Mouse (Mus musculus) layer of hippocampus, postnatal 10 days (tissue): ENCODE results near the gene Sgta. TPM values are rescaled to one million over a fixed set of nuclear protein-coding genes. Genes with fewer than 3 reads are reported as not detected.

Experiments used
- DNase-seq, 2 experiments: peaks; one replicate each; pipeline ENCODE4 v3.0.0; 2021; ENCODE audit warnings: low spot score in 2 of 2
- total RNA-seq, 2 experiments: library from RNA; stranded (reverse); gene quantifications; 2 replicates each; pipeline ENCODE4 v1.2.3; 2021

Gene Sgta
- total RNA-seq, 2 experiments from 2014 or later = 176 to 186 TPM

DNA sequence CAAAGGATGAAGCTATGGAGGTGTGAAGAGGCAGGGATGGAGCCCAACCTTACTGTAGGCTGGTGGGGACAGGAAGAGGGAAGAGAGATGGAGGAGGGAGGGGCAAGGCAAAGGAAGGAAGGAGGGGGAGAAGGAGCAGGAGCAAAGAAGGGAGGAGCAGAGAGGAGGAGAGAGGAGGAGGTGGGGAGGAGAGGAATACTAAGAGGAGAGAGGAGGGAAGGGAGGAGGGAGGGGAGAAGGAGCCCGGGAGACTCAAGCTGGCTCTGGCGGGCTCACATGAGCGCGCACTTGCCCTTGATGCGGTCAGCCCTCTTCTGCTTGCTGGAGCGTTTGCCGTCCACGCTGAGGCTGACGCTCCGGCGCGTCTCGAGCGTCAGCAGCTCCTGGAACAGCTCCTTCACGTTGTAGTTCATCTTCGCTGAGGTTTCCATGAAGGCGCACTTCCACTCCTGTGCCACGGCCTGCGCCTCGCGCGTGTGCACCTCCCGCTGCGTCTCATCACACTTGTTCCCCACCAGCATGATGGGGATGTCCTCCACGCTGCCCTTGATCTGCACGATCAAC is 38.4 kb downstream of the Sgta start:
- DNase-seq = no peak

DNA sequence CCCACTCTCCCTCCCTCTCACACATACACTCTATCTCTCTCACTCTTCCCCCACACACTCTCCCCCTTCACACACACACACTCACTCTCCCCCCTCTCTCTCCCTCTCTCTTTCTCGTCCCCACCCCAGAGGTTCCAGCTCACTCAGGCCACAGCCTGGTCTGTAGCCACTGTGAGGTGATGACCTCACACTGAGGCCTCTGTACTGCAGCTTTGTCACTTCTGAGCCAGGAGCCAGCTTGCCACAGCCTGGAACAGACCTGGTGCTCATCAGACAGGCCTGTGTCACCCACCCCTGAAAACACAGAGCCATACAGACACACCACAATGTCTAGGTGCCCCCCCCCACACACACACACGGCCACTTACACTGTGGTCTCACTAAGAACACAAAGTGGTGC is 39.8 kb downstream of the Sgta start:
- no peak for DNase-seq

DNA sequence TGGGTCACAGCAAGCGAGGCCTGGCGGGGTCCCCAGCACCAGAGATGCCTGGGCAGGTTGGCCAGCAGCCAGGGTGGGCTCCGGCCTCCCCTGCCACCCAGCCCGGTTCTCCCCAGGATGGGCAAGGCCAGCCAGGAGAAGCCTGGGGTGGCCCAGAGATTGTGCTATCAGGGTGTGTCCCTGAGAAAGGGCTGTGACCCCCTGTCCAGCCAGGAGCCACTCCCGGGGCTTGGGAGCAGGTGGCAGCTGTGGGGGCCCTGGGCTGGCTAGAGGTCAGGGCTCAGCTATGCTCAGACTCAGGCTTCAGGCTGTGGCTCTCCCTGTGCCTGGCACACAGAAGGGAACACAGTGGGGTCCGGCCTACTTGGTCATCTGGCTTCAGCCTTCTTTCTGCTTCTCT is 40.3 kb downstream of the Sgta start:
- DNase-seq = no peak

DNA sequence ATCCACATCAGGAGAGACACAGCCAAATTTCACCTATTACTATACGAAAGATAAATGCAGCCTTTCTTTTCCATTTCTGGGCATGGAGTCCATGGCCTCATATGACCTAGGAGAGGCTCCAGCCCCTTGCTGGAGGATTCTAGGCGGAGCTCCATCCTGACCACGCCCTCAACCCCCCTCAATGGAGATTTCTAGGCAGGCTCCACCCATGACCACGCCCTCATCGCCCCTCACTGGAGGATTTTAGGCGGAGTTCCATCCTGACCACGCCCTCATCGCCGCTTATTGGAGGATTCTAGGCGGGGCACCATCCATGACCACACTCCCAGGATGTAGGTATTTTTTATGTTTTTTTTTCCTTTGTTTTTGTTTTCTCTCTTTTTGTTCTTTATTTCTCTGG is 41.7 kb downstream of the Sgta start:
- DNase-seq = peak in 1 of 2 experiments; percentile 66

DNA sequence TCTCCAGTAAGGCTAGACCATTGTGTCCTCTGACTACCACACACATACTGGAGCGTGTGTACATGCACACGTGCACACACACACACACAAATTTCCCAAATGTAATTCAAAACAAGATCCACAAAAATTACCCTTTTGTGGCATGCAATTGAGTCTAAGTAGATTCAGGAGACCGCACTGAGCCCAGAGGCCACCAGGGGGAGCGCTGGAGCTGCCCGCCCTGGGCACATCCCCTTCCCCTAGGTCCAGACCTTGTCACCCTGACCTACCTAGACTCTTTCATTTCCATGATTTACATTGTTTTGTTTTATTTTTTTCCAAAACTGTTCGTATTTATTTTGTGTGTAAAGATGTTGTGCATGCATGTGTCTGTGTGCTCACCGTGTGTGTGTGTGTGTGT is 43.3 kb downstream of the Sgta start:
- peak in 1 of 2 experiments; percentile 69 for DNase-seq

DNA sequence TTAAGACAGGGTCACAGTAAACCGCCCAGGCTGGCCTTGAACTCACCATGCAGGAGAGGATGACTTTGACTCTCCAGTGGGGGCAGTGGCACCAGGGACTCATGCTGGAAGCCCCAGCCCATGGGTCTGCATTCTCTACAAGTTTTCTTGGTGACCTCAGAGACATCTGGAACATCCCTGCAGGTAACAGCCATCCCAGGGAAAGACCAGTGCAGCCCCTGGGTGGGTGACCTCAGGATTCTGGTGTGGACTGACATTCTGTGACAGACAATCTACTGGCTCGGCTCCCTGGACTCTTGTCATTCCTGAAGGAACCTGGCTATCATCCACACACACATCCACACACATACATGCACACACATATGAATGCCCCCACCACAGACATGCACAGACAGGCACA is 44.3 kb downstream of the Sgta start:
- no peak for DNase-seq

DNA sequence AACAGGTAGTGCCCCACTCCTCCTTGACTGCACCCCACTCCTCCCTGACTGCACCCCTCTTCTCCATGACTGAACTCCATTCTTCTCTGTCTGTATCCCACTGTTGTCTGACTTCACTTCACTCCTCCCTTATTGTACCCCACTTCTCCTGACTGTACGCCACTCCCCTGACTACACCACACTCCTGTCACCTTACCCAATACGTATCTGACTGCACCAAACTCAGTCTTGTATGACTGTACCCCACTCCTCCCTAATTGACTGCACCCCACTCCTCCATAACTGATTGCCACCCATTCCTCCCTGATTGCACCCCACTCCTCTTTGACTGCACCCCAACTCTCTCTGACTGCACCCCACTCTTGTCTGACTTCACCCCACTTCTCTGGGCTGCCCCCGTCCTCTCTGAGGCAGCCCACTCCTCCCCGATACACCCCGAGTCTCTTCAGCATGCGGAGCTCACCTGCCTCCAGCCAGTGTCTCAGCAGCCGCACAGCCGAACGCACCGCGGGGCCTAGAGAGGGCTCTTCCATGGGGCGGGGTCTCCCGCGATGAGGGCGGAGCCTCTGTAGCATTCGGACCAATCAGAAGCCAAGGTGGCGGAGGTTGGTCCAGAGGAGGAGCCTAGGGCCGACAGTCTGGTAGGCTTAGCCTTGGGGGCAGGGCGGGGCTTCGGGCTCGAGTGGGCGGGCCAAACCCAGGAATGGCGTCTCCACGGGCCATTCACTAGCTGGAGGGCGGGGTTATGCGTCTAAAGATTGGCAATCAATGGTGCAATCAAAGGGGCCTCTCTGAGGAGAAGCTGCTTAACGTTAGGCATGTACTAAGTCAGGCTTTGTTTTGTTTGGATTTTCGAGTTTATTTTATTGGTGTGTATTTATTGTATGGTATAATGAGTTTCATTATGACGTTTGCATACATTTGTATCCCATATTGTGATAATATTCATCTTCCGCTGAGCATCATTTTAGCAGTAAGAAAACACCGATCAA is 45.3 kb downstream of the Sgta start, which contains the start of gene Gng7:
Gene Gng7, minus strand, starts transcription at position 553 of the 992 bp plus-strand sequence.
- DNase-seq = peak; percentile 99

DNA sequence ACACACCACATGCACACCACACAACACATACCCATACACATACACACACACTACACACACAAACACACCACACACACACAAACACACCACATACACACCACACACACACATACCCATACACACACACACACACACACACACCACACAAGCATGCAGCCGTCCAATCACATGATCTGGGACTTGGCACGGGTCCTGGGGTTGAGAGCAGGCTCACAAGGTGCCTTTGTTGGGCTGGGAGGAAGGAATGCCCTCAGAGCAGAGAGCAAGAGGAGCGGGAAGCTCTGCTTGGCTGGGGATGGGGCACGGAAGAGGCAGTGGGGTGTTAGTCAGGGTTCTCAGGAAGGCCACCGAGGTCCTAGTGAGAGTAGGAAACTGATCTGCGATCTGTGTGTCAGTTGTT is 49.1 kb downstream of the Sgta start:
- DNase-seq = no peak

DNA sequence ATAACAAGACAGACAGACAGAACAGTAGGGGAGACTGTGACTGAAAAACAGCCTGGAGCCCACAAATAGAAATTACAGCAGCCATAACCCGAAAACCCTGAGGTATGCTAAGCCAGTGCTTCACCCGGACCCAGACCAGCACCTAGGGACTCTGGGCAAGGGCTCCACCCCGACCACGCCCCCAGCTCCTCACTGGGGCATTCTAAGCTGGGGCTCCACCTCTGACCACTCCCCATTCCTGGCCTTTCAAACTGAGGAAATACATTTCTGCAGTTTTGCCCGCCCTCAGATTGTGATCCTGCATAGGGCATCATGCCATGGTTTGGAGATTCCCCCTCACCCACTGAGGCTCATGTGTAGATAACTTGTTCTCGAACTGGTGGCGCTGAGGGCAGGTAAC is 52.7 kb downstream of the Sgta start:
- DNase-seq = no peak

DNA sequence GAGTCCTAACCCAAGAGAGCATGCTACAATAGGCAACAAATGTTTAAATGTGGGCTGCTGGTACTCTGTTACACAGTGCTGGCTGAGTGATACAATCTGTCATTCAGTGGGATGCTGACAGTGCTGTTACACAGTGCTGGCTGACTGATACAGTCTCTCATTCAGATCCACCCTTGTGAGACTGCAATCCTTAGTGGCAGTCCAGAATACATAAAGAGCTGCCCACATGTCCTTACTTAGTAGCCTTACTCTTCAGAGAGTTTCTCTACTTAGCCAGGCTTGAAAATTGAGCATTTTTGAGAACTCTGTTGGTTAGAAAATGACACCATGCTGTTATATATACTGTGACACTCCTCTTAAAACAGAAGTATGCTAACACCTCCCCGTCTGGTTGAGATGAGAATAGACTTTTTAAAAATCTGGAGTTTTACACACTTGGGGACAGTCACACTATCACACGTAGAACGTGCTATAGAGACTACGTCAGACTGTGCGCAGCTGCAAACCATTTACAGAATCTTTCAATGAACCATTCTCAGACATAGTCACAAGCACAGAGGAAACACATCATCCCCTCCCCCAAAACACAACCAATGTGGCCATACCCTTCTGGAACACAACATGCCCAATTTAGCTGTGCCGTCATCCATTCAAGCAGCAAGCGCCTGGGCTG is 53.8 kb downstream of the Sgta start:
- no peak for DNase-seq

DNA sequence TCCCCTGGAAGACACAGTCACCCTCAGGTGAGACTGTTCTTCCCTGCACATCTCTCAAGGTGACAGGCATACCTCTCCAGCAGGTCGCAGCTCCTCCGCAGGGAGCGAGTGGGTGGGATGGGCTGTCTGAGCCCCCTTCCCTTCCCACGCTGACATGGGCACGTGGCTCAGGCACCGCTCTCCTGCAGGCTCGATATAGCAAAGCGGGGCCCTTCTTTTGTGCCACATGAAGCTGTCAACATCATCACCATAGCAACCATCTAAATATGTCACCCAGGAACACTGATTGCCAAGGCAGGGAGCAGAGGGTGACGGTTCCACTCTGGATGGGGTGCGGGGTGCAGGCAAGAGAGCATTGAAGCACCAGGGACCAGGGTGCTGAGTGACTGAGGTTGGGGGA is 58.8 kb downstream of the Sgta start:
- peak in 1 of 2 experiments; percentile 57 for DNase-seq

DNA sequence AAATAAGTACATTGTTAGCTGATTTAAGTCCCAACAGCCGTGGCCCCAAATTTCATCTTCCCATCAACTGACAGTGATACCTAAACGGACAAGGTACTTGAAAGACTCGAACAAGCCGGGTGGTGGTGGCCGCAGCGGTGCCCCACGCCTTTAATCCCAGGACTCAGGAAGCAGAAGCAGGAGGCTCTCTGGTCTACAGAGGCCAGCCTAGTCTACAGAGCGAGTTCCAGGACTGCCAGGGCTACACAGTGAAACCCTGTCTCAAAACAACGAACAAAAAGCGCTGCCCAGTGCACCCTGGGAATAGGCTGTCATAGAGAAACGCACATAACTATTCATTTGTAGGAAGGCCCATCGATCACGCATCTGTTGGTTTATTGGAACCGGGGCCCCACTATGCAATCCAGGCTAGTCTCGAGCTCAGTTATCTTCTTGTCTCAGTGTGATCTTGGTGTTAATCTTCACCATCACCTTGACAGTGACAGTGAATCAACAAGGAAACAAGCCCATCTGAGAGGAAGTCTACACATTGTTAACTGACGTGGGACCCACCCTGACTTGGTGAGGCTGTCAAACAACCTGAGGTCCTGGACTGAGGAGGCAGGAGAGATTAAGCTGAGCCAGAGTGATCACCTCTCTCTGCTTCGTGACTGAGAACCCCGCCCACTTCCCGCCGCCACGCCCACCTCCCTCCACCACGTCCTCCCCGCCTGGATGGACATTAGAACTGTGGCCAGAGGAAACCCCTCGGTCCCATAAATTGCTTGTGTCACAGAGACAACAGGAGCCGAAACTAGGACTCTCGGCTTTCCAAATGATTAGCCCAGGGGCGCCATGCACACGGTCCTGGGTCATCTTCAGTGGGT is 59.6 kb downstream of the Sgta start:
- DNase-seq = no peak

DNA sequence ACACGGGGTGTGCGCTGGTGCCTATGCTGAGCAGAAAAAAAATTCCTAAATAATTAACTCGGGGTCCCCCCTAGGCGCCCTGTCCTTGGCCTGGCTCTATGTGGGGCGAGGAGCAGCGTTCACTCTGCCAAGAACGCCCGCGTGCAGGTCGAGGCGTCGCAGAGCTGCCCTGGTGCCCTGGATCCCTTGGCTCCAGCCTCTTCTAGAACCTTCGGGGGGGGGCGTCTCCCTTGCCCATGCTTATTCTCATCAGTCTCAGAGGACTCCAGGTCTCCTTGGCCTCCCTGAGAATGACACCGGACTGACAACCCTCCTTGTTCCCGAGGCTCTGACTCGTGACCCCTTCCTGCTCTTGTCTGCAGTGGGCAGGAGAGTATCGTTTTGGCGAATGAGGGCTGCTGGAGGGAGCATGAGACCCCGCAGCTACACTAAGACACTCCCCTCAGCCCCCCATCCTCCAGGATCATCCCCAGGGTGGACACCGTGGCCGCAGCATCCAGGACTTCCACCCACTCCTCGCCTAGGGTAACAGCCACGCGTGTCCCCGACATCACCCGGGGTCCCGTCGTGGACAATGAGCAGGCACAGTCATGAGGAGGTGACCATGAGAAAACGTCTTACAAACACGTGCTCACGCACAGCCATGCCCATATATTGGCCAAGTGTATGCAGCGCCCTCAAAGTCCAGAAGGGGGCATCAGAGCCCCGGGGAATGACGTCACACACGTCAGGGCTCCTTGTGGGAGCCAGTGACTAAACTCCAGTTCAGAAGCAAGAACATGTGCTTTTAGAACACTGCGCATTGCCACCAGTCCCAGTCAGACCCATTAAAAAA is 60.4 kb downstream of the Sgta start:
- peak; percentile 90 to 92 for DNase-seq

DNA sequence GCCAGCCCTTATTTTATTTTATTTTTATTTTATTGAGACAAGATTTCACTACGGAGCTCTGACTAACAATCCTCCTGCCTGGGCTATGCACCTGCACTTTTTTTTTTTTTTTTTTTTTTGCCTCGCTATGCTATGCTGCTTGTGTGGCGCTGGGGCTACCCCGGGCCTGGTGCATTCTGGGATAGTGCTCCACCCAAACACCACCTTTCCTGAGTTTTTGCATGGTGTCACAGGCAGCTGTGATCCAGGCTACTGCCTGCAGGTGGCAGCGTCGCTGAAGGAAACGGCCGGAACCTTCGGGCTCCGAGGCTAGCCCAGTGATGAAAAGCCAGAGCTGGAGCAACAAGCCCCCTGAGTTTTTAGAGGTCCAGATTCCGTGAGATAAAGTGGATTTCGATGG is 61.2 kb downstream of the Sgta start:
- peak in 1 of 2 experiments; percentile 65 for DNase-seq

DNA sequence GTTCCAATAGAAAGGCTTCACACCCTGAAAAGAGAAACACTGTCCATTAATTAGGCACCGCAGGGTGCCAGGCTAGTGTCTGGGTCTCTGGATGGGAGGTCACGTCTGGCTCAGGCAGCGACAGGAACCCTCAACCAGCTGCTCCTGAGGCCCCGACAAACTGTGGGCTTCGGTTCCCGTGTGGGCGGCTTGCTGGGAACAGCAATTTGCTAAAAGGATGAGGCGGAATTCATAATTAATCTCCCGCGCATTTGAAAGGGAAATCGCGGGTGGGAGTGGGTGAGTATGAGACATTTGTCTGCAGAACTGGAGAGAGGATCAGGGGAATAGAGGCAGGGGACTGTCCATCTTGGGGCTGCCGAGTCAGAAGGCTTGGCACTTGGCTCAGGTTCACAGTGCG is 62.0 kb downstream of the Sgta start:
- DNase-seq = no peak

DNA sequence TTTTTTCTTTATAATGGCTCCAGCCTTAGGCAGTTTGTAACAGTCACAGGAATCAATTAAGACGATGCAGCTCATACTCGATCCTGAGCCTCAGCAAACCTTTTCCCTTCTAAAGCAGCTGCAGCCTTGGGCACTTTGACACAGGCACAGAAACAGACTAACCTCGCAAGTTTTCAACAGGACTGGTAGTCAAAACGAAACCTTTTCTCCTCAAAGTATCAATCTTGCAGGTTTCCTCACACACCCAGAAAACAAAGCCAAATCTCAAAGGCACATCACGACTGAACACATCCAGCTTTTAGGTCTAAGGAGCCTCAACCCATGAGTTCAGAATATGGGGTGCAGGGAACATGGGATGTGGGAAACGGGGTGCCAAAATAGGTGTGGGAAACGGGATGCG is 62.6 kb downstream of the Sgta start:
- DNase-seq = no peak

DNA sequence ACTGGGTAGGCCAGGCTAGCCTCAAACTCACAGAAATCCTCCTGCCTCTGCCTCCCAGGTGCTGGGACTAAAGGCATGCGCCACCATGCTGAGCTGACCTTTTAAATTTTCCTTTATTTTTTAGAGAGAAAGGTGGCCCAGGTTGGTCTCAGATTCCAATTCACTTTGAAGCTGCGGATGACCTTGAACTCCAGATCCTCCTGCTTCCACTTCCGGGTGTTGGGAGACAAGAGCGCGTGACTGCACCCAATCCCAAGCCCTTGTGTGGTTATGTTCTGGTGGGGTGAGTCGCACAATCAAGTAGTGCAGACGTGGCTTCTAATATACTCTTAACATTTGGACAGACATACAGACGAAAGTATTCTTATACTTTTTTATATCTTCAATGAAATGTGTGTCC is 63.5 kb downstream of the Sgta start:
- no peak for DNase-seq

DNA sequence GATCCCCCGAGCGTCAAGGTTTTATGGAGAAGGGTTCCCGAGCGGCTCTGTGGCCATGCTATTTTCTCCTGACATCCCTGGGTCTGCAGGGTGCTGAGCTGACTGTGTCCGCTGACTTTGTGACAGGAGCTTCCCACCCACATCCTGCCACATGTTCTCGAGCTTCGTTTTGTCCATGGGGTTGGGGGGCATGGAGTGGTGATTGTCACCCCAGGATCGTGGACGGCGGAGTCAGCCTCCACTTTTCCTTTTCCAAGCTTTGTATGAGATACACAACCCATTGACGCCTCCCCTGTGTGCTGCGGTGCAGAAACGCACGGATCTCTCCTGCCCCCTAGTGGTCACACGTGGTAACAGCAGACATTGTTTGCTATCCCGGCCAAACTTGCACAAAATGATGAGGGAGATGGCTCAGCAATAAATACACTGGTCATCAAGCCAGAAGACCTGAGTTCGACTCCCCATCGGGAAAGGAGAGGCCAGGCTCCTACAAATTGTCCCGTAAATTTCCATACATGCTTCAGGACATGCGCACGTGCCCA is 64.8 kb downstream of the Sgta start:
- DNase-seq = peak; percentile 91 to 92

DNA sequence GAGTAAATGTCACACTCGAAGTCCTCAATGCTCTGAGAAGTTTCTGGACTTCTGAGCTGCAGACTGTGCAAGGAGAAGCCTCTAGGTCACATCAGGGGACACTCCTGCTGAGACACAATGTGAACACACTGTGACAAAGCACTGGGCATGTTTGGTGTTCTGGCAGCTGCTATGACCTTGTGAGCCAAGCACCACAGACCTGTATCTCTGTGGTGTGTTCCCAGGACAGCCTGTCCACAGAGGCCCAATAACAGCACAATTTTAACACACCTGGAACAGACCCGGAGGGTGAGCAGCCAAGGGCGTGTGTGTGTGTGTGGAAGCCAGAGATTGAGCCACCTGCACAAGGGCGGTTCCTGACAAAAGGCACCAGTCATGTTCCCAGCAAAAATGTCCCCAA is 65.4 kb downstream of the Sgta start:
- DNase-seq = no peak
